Mouse (Mus musculus): Measurements from ENCODE around the gene Vmn2r21. TPM values are rescaled to one million over a fixed set of nuclear protein-coding genes. Genes with fewer than 3 reads are reported as not detected.

Vmn2r21 gene
- not detected in 2 replicates for polyA plus RNA-seq (2012; rRNA removed)

DNA sequence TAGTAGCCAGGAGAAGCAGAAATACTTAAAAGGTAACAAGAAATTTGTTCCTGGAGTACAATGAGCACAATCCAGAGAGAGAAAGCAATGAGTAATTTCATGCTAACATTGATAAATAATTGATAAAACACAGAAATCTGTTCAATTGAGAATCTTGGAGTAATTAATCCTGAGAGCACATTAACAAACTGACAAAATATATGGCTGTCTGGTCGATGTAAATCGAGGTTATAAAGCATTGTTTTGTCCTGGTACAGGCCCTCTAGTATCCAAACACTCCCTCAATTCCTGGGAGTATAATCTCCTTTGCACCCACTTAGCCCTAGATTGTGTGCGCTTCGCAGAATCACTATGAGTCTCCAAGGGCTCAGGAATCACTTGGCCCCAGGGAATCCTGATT, at the start of gene Vmn2r21:
Gene Vmn2r21, minus strand, starts transcription at position 101 of the 400 bp plus-strand sequence.

Other genes with a start within 250 kb of the Vmn2r21 start
- 0.15 and 0.44 TPM in 2 replicates for gene Clec4e, start 243.5 kb downstream of the Vmn2r21 start, polyA plus RNA-seq (2012; rRNA removed)
- gene Vmn2r19, start 225.1 kb downstream of the Vmn2r21 start, polyA plus RNA-seq (2012; rRNA removed): not detected in 2 replicates
- gene Vmn2r20, start 115.3 kb downstream of the Vmn2r21 start, polyA plus RNA-seq (2012; rRNA removed): not detected in 2 replicates
- not detected in 2 replicates for gene Vmn2r22, start 117.3 kb upstream of the Vmn2r21 start, polyA plus RNA-seq (2012; rRNA removed)
- gene Vmn2r23, start 169.3 kb upstream of the Vmn2r21 start, polyA plus RNA-seq (2012; rRNA removed): not detected in 2 replicates
- gene Vmn2r24, start 245.5 kb upstream of the Vmn2r21 start, polyA plus RNA-seq (2012; rRNA removed): not detected in 2 replicates